Mouse (Mus musculus) cerebellum, adult 8-10 months (tissue): ENCODE measurements around the gene Cx3cl1.

ENCODE experiments used
- DNase-seq: peaks from one replicate; pipeline ENCODE4 v3.0.0; 2022

The Cx3cl1 gene

GRCm38 (mm10) chr8:94803551-94803950, 31.7 kb downstream of the Cx3cl1 start:
- no peak for DNase-seq

GRCm38 (mm10) chr8:94804546-94805340, 32.9 kb downstream of the Cx3cl1 start:
- DNase-seq = no peak

- DNase-seq = no peak
These were observed 34.0 kb downstream of the Cx3cl1 start for GRCm38 (mm10) chr8:94805811-94806210.

GRCm38 (mm10) chr8:94807506-94807905, 35.7 kb downstream of the Cx3cl1 start:
- no peak for DNase-seq

GRCm38 (mm10) chr8:94808372-94808771, 36.6 kb downstream of the Cx3cl1 start:
- no peak for DNase-seq

GRCm38 (mm10) chr8:94810153-94810552, 38.3 kb downstream of the Cx3cl1 start, which contains the start of gene Ccl17:
Gene Ccl17 (plus strand): TSS chr8:94810453.
- no peak for DNase-seq

- DNase-seq = no peak
These were observed 39.0 kb downstream of the Cx3cl1 start for GRCm38 (mm10) chr8:94810855-94811254.

- no peak for DNase-seq
These were observed 39.8 kb downstream of the Cx3cl1 start for GRCm38 (mm10) chr8:94811654-94812053.

GRCm38 (mm10) chr8:94812645-94813098, 40.9 kb downstream of the Cx3cl1 start:
- peak; percentile 93 for DNase-seq

GRCm38 (mm10) chr8:94814556-94814955, 42.7 kb downstream of the Cx3cl1 start:
- DNase-seq = peak; percentile 47

- no peak for DNase-seq
These were observed 46.1 kb downstream of the Cx3cl1 start for GRCm38 (mm10) chr8:94817933-94818332.

GRCm38 (mm10) chr8:94819671-94820179, 47.9 kb downstream of the Cx3cl1 start:
- no peak for DNase-seq

- no peak for DNase-seq
These were observed 48.7 kb downstream of the Cx3cl1 start for GRCm38 (mm10) chr8:94820553-94820952.

GRCm38 (mm10) chr8:94821381-94821780, 49.6 kb downstream of the Cx3cl1 start:
- DNase-seq = no peak

GRCm38 (mm10) chr8:94822637-94823560, 51.1 kb downstream of the Cx3cl1 start:
- no peak for DNase-seq

- DNase-seq = no peak
These were observed 53.4 kb downstream of the Cx3cl1 start for GRCm38 (mm10) chr8:94825170-94825569.

GRCm38 (mm10) chr8:94826210-94826609, 54.4 kb downstream of the Cx3cl1 start:
- no peak for DNase-seq

- no peak for DNase-seq
These were observed 56.5 kb downstream of the Cx3cl1 start for GRCm38 (mm10) chr8:94828284-94828683.
